Mouse (Mus musculus): Measurements from ENCODE around the gene Tescl.

- TF ChIP-seq CTCF (IDR thresholded peaks at IDR 0.05; ENCODE audit: borderline replicate concordance, insufficient read depth, low read length) (no peak), POLR2A (IDR thresholded peaks at IDR 0.05; ENCODE audit: low read depth, low read length) (0 out of 2 replicates have a peak, but pooled peaks have one; percentile 12)
These were observed 17.8 kb downstream of the Tescl start for GRCm38 (mm10) chr7:24315726-24316566.

All from embryonic fibroblast, embryonic 13.5 days (primary cell).